Mouse (Mus musculus) lung, postnatal 0 days (tissue): Measurements from ENCODE around the gene Cdhr4. TPM values are rescaled to one million over a fixed set of nuclear protein-coding genes. Genes with fewer than 3 reads are reported as not detected.

Source experiments
- ATAC-seq: fragments of 200-750 bp; cut with Nextera tagmentation; 2 replicates; pipeline ENCODE4 v1.8.0; 2017; ENCODE audit warnings: moderate library complexity
- DNase-seq: peaks from one replicate; pipeline ENCODE4 v3.0.0-alpha.2; 2016; ENCODE audit warnings: low spot score
- H3K27ac ChIP-seq: fragments of 300-500 bp; sonication (generic); 2 replicates; pipeline ENCODE4 v1.5.1; 2014; ENCODE audit warnings: antibody characterized with exemption, mild to moderate bottlenecking, low read length, mixed read lengths
- H3K27me3 ChIP-seq: fragments of 300-500 bp; sonication (generic); replicated peaks from 2 replicates; pipeline ENCODE4 v1.6.1; 2014; ENCODE audit warnings: low read length, mixed read lengths; ENCODE audit not compliant: insufficient read depth
- H3K36me3 ChIP-seq: fragments of 300-500 bp; sonication (generic); 2 replicates; pipeline ENCODE4 v1.6.1; 2014; ENCODE audit warnings: low read length, mixed read lengths; ENCODE audit not compliant: insufficient read depth
- H3K4me1 ChIP-seq: fragments of 300-500 bp; sonication (generic); 2 replicates; pipeline ENCODE4 v1.6.1; 2014; ENCODE audit warnings: antibody characterized with exemption, low read depth, low read length, mixed read lengths; ENCODE audit not compliant: insufficient read depth
- H3K4me2 ChIP-seq: fragments of 300-500 bp; sonication (generic); replicated peaks from 2 replicates; pipeline ENCODE4 v1.6.1; 2014; ENCODE audit warnings: low read depth, mild to moderate bottlenecking, low read length, moderate library complexity, mixed read lengths
- H3K4me3 ChIP-seq: fragments of 300-500 bp; sonication (generic); 2 replicates; pipeline ENCODE4 v1.5.1; 2014; ENCODE audit warnings: low read depth, low read length
- H3K9ac ChIP-seq: fragments of 300-500 bp; sonication (generic); replicated peaks from 2 replicates; pipeline ENCODE4 v1.6.1; 2014; ENCODE audit warnings: low read depth, mild to moderate bottlenecking
- H3K9me3 ChIP-seq: fragments of 300-500 bp; sonication (generic); 2 replicates; pipeline ENCODE4 v1.6.1; 2016; ENCODE audit warnings: low read length, mixed read lengths
- CTCF ChIP-seq: IDR thresholded peaks from 2 replicates; pipeline ENCODE4 v1.5.1; 2016; ENCODE audit warnings: antibody characterized with exemption, mild to moderate bottlenecking
- EP300 ChIP-seq: IDR thresholded peaks from 2 replicates; pipeline ENCODE4 v1.6.1; 2016; ENCODE audit warnings: antibody characterized with exemption, mild to moderate bottlenecking, control low read depth
- WGBS: fragments of 180-500 bp; shearing (Covaris S2); extraction: QIAGEN DNeasy Blood & Tissue Kit; methylation state at CpG from one replicate; pipeline ENCODE4 v1.1.7; 2014; 5-methylcytosine and 5-hydroxymethylcytosine counted together
- polyA plus RNA-seq: library from polyadenylated mRNA; unstranded; fragments of >200 nt; fragmentation: Nextera tagmentation; extraction: Ambion mirVana; gene quantifications from 2 replicates; pipeline ENCODE4 v1.2.1, GENCODE M21; 2015

Gene Cdhr4
- polyA plus RNA-seq, 1 experiment from 2014 or later = 7.8 TPM

- no peak overlapping the region for H3K9ac ChIP-seq
- H3K9me3 ChIP-seq = no peaks in the 10 kb centered on the region
- no peaks in the 10 kb centered on the region for H3K4me1 ChIP-seq
- no peaks in the 10 kb centered on the region for H3K36me3 ChIP-seq
- H3K4me2 ChIP-seq = no peak overlapping the region
- 95% methylated on average over 9 of the region's 9 CpGs for WGBS
- TF ChIP-seq EP300 (no peak), CTCF (no peak)
- no peak for DNase-seq
- no peak overlapping the region for H3K27ac ChIP-seq
- H3K27me3 ChIP-seq = no peaks in the 10 kb centered on the region
- no peak for ATAC-seq
- no peak overlapping the region for H3K4me3 ChIP-seq
Measured at GRCm38 (mm10) chr9:107962916-107963315, 29.4 kb upstream of the Cdhr4 start.

DNA sequence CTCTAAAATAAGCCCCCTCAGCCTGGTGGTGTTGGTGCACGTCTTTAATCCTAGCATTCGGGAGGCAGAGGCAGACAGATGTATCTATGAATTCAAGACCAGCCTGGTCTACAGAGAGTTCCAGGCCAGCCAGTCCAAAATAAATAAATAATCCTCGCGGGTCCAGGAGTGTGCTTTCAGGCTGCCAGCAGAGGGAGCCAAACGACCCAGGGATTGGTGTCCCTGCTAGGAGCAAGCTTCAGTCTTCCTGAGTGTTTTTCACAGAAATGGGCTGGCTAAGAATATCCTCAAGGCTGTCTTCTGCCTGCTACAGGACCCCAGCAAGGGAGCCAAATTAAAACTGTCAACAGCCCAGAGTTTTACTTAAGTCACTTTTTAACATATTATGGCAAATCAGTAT, 28.6 kb upstream of the Cdhr4 start:
- no peak overlapping the region for H3K4me3 ChIP-seq
- H3K9ac ChIP-seq = no peak overlapping the region
- H3K27ac ChIP-seq = no peak overlapping the region
- H3K4me2 ChIP-seq = no peak overlapping the region
- peak; percentile 84 for ATAC-seq
- H3K36me3 ChIP-seq = no peaks in the 10 kb centered on the region
- 13% methylated on average over 5 of the region's 5 CpGs for WGBS
- DNase-seq = peak; percentile 93
- H3K27me3 ChIP-seq = no peaks in the 10 kb centered on the region
- no peak for TF ChIP-seq EP300
- TF ChIP-seq CTCF = peak; percentile 96
- no peaks in the 10 kb centered on the region for H3K4me1 ChIP-seq
- no peaks in the 10 kb centered on the region for H3K9me3 ChIP-seq

GRCm38 (mm10) chr9:107964681-107965080, 27.6 kb upstream of the Cdhr4 start:
- 91% methylated on average over 9 of the region's 9 CpGs for WGBS
- no peak for TF ChIP-seq EP300
- no peak for TF ChIP-seq CTCF
- no peaks in the 10 kb centered on the region for H3K9me3 ChIP-seq
- H3K4me2 ChIP-seq = no peak overlapping the region
- no peak overlapping the region for H3K9ac ChIP-seq
- no peaks in the 10 kb centered on the region for H3K36me3 ChIP-seq
- H3K4me1 ChIP-seq = no peaks in the 10 kb centered on the region
- H3K27ac ChIP-seq = no peak overlapping the region
- no peak overlapping the region for H3K4me3 ChIP-seq
- no peaks in the 10 kb centered on the region for H3K27me3 ChIP-seq
- DNase-seq (no peak), ATAC-seq (no peak)

GRCm38 (mm10) chr9:107966676-107967075, 25.6 kb upstream of the Cdhr4 start:
- H3K9ac ChIP-seq = no peak overlapping the region
- no peak overlapping the region for H3K4me3 ChIP-seq
- no peaks in the 10 kb centered on the region for H3K9me3 ChIP-seq
- no peaks in the 10 kb centered on the region for H3K27me3 ChIP-seq
- H3K27ac ChIP-seq = no peak overlapping the region
- TF ChIP-seq EP300 (no peak), CTCF (no peak)
- H3K4me2 ChIP-seq = no peak overlapping the region
- no peak for DNase-seq
- H3K4me1 ChIP-seq = no peaks in the 10 kb centered on the region
- 74% methylated on average over 10 of the region's 10 CpGs for WGBS
- no peak for ATAC-seq
- H3K36me3 ChIP-seq = no peaks in the 10 kb centered on the region

DNA sequence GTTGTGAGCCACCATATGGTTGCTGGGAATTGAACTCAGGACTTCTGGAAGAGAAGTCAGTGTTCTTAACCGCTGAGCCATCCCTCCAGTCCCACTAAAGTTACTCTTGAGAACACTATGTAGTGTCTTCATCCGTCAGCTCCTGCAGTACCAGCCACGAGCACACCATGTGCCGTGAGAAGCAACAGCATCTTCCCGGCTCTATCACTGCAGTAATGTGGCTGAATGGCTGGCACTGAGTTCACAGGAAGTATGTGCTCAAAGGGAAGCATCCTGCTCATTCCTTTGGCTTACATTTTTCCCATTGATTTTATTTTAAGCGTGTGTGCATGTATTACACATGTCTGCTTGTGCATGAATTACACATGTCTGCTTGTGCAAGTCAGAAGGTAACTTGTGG, 24.9 kb upstream of the Cdhr4 start:
- peak; percentile 43; the same call in 1 of the 2 replicates for ATAC-seq
- H3K9ac ChIP-seq = no peak overlapping the region
- H3K4me2 ChIP-seq = no peak overlapping the region
- no peak overlapping the region for H3K4me3 ChIP-seq
- H3K9me3 ChIP-seq = no peaks in the 10 kb centered on the region
- H3K27me3 ChIP-seq = no peaks in the 10 kb centered on the region
- 0 out of 2 replicates have a peak, but pooled peaks have one; percentile 30 for TF ChIP-seq EP300
- TF ChIP-seq CTCF = peak; percentile 13; the same call in 1 of the 2 replicates
- H3K4me1 ChIP-seq = no peaks in the 10 kb centered on the region
- 63% methylated on average over 6 of the region's 6 CpGs for WGBS
- no peak for DNase-seq
- H3K27ac ChIP-seq = no peak overlapping the region
- no peaks in the 10 kb centered on the region for H3K36me3 ChIP-seq

- Histone ChIP-seq H3K36me3 (no peaks in the 10 kb centered on the region), H3K4me3 (no peak overlapping the region), H3K9ac (no peak overlapping the region), H3K27me3 (no peaks in the 10 kb centered on the region), H3K4me2 (no peak overlapping the region), H3K27ac (no peak overlapping the region), H3K4me1 (no peaks in the 10 kb centered on the region), H3K9me3 (no peaks in the 10 kb centered on the region)
- 89% methylated on average over 7 of the region's 7 CpGs for WGBS
- DNase-seq (no peak), ATAC-seq (no peak)
- TF ChIP-seq CTCF = no peak
- TF ChIP-seq EP300 = no peak
Measured at GRCm38 (mm10) chr9:107968531-107968930, 23.8 kb upstream of the Cdhr4 start.

DNA sequence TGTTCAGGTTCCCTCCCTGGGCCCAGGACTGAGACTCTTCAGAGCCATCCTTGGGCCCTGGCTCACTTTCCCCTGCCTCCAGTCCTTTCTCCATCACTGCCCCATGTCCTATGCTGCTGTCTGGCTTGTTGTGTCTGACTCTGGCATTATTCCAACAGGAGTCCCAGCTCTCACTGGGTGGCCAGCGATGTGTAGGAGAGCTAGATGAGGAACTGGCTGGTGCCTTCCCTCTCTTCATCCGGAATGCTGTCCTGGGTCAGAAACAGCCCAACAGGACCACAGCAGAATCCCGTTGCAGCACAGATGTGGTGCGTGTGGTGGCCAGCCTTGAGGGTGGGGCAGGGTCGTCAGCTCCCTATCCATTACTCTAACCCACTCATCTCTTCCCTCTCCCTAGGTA, 22.0 kb upstream of the Cdhr4 start:
- H3K4me1 ChIP-seq = peaks cover 5% of the 10 kb centered on the region; the same call in 1 of the 2 replicates
- WGBS = 72% methylated on average over 5 of the region's 5 CpGs
- TF ChIP-seq EP300 (no peak), CTCF (no peak)
- no peaks in the 10 kb centered on the region for H3K9me3 ChIP-seq
- DNase-seq (no peak), ATAC-seq (no peak)
- no peak overlapping the region for H3K4me3 ChIP-seq
- H3K27ac ChIP-seq = no peak overlapping the region
- H3K36me3 ChIP-seq = no peaks in the 10 kb centered on the region
- no peak overlapping the region for H3K4me2 ChIP-seq
- no peak overlapping the region for H3K9ac ChIP-seq
- H3K27me3 ChIP-seq = no peaks in the 10 kb centered on the region
